Mouse (Mus musculus): ENCODE results near the gene Heatr6.

Heatr6 gene

DNA sequence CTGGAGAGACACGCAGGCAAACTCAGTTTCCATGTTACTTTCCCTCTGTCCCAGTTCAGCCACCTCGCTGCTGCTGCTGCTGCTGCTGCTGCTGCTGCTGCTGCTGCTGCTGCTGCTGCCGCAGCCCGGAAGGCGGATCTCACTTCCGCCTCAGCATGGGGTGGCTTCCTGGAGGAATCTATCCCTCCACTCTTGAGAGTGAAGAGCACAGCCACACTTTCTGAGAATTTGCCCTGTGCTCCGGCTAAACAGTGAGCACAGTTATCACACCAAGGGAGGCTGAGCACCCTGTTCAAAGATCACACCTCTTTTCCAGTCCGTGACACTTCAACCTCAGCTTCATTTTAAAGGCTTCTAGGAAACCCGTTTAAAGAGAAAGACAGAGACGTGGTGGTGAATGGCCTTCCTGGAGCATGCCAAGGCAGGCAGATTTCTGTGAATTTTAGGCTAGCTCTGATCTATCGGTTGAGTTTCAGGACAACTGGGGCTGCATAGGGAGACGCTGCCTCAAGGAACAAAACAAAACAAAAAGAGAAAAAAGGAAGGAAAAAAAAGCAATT, 46.5 kb downstream of the Heatr6 start:
- in situ Hi-C loops (cut with MboI, MseI), result loop anchor here (5.0 kb wide), 1 partner anchor 127 kb away; no protein-coding TSS in a partner anchor

GRCm38 (mm10) chr11:83802166-83802565, 48.7 kb downstream of the Heatr6 start:
- in situ Hi-C loops (cut with MboI, MseI), result loop anchor here (5.0 kb wide), 1 partner anchor 125 kb away; no protein-coding TSS in a partner anchor

DNA sequence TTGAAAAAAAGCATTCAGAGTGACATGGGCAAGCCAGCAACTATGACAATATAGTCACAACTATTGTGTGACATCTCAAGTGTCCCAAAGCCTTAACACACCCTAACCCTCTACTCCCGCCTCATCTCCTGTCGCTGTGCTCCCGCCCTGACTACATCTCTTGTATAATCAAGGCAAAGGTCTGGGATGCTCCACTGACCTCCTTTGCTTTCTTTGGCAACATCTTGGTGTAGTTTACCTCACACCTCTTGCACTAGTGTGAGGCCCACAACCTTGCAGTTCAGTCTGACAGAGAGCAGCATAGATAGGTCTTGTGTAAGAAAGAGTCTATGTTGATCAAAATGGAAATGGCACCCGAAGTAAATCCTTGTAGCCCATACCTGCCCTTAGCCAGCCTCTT, 49.1 kb downstream of the Heatr6 start:
- in situ Hi-C loops (cut with MboI, MseI), result loop anchor here (5.0 kb wide), 1 partner anchor 125 kb away; no protein-coding TSS in a partner anchor

GRCm38 (mm10) chr11:83810441-83810840, 56.9 kb downstream of the Heatr6 start:
- in situ Hi-C loops (cut with MboI, MseI), result no loop called here

GRCm38 (mm10) chr11:83815191-83815590, 61.7 kb downstream of the Heatr6 start:
- in situ Hi-C loops (cut with MboI, MseI), result loop anchor here (5.0 kb wide), 1 partner anchor 207 kb away; no protein-coding TSS in a partner anchor

GRCm38 (mm10) chr11:83815628-83816027, 62.1 kb downstream of the Heatr6 start:
- in situ Hi-C loops (cut with MboI, MseI), result loop anchor here (5.0 kb wide), 1 partner anchor 207 kb away; no protein-coding TSS in a partner anchor

DNA sequence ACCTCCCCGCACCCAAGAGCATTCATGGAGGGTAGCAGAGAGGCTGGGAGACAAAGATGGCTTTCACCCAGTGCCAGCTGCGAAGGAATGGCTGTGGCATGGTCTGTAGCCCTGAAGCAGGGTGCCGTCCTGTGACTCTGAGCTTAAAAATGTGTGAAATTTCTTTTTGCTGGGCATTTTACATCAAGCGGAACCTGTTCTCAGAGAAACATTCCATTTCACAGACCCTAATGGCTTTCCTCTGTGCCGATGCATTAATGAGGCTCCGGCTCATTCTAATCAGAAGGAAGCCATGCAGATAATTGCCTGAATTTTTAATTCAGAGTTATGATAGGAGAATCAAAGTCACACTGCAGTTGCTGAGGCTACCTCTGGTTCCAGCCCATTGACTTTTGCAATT, 63.6 kb downstream of the Heatr6 start:
- in situ Hi-C loops (cut with MboI, MseI), result loop anchor here (5.0 kb wide), 1 partner anchor 205 kb away; no protein-coding TSS in a partner anchor

DNA sequence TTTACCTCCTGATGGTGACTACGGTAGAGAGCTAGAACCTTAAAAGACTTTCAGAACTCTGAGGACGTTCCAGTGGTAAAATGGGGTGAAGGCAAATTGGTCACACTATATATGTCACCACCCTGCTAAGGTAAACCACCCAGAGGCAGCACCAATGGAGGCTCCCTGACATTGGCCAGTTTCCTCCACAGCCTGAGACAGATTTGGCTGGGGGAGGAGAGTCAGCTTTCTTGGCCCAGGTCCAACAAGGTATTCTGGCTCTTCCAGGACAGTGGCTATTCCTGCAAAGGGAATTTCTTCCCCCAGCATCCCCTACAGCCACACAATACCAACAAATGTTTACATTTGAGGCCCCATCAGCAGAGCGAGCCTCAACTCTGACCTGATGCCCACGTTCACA, 64.5 kb downstream of the Heatr6 start:
- in situ Hi-C loops (cut with MboI, MseI), result loop anchor here (5.0 kb wide), 1 partner anchor 204 kb away; no protein-coding TSS in a partner anchor

GRCm38 (mm10) chr11:83818591-83819127, 65.2 kb downstream of the Heatr6 start:
- in situ Hi-C loops (cut with MboI, MseI), result loop anchor here (5.0 kb wide), 1 partner anchor 204 kb away; no protein-coding TSS in a partner anchor

DNA sequence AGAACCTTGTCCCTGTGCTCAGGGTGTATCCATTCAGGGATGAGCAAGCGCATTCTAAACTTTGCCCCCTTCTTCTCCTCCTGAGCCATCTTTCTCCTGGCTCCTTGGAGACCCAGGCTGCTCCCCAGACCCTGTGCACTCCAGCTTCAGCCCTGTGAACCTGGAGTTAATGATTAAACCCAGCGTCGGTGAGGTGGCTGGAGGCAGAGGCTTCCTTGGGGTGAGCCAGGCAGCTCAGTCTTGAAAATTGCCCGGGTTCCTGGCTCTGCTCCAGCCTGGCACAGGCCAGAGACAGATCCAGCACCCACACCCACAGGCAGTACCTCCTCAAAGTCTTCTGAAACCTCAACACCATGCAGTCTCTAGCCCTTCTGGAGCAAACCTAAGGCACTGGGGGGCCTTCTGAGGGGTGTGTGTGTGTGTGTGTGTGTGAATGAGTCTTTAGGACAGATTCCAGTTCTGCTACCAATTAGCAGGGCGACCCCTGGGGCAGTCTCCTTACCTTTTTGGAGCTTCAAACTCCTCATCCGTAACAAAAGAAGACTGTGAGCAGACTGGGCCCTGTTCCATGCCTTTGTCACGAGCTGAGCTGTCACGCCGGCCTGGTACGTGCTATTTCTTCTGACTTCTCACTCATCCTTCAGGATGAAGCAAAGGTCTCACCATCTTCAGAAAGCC, 66.4 kb downstream of the Heatr6 start:
- in situ Hi-C loops (cut with MboI, MseI), result loop anchor here (5.0 kb wide), 1 partner anchor 202 kb away; no protein-coding TSS in a partner anchor

GRCm38 (mm10) chr11:83826142-83826541, 72.6 kb downstream of the Heatr6 start:
- in situ Hi-C loops (cut with MboI, MseI), result no loop called here

- in situ Hi-C loops (cut with MboI, MseI), result no loop called here
These were observed 75.2 kb downstream of the Heatr6 start for GRCm38 (mm10) chr11:83828553-83829142.

GRCm38 (mm10) chr11:83832389-83832788, 78.9 kb downstream of the Heatr6 start:
- in situ Hi-C loops (cut with MboI, MseI), result no loop called here
